Mouse (Mus musculus) midbrain, embryonic 13.5 days (tissue): ENCODE results near the gene Pfdn2. TPM values are rescaled to one million over a fixed set of nuclear protein-coding genes. Genes with fewer than 3 reads are reported as not detected.

ENCODE experiments used
- ATAC-seq: fragments of 200-750 bp; cut with Nextera tagmentation; 2 replicates; pipeline ENCODE4 v1.8.0; 2017; ENCODE audit warnings: mild to moderate bottlenecking, moderate TSS enrichment, moderate library complexity
- H3K27ac ChIP-seq: fragments of 300-500 bp; sonication (generic); 2 replicates; pipeline ENCODE4 v1.5.1; 2015; ENCODE audit warnings: inconsistent platforms, mild to moderate bottlenecking, moderate library complexity
- H3K27me3 ChIP-seq: fragments of 300-500 bp; sonication (generic); 2 replicates; pipeline ENCODE4 v1.6.1; 2015; ENCODE audit warnings: mild to moderate bottlenecking, inconsistent platforms
- H3K36me3 ChIP-seq: fragments of 300-500 bp; sonication (generic); 2 replicates; pipeline ENCODE4 v1.6.1; 2015; ENCODE audit warnings: mild to moderate bottlenecking, inconsistent platforms
- H3K4me1 ChIP-seq: fragments of 300-500 bp; sonication (generic); replicated peaks from 2 replicates; pipeline ENCODE4 v1.6.1; 2015; ENCODE audit warnings: inconsistent platforms
- H3K4me2 ChIP-seq: fragments of 300-500 bp; sonication (generic); replicated peaks from 2 replicates; pipeline ENCODE4 v1.6.1; 2015; ENCODE audit warnings: moderate library complexity, mild to moderate bottlenecking, inconsistent platforms
- H3K4me3 ChIP-seq: fragments of 300-500 bp; sonication (generic); replicated peaks from 2 replicates; pipeline ENCODE4 v1.5.1; 2015; ENCODE audit warnings: mild to moderate bottlenecking, inconsistent platforms
- H3K9ac ChIP-seq: fragments of 300-500 bp; sonication (generic); replicated peaks from 2 replicates; pipeline ENCODE4 v1.6.1; 2015; ENCODE audit warnings: mild to moderate bottlenecking, inconsistent platforms
- H3K9me3 ChIP-seq: fragments of 300-500 bp; sonication (generic); 2 replicates; pipeline ENCODE4 v1.6.1; 2016; ENCODE audit warnings: mild to moderate bottlenecking, inconsistent platforms
- WGBS: fragments of 180-500 bp; shearing (Covaris S2); methylation state at CpG from one replicate; pipeline ENCODE4 v1.1.7; 2015; 5-methylcytosine and 5-hydroxymethylcytosine counted together
- polyA plus RNA-seq: library from polyadenylated mRNA; unstranded; fragments of >200 nt; fragmentation: Nextera tagmentation; extraction: Ambion mirVana; gene quantifications from 2 replicates; pipeline ENCODE4 v1.2.1, GENCODE M21; 2015

Gene Pfdn2
- polyA plus RNA-seq, 1 experiment from 2014 or later, result 166 TPM

DNA sequence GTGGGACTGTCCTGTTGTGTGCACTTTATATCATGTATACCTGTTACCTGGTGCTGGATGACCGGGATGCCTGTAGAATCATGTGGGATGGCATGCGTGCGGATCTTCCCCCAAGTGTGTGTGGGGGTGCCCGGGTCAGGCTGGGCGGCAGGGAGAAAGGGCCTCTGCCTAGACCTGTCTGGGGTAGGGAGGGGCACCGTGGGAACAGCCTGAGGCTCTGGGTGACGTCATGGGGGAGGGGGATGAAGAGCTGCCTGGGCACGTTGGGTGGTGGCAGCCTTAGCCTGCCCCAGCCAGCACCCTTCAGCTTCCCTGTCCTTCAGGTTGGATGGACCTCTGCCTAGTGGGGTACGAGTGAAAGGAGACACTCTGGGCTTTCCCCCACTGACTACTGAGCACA is 38.9 kb downstream of the Pfdn2 start:
- Histone ChIP-seq H3K9ac (no peak overlapping the region), H3K27me3 (peaks cover 25% of the 10 kb centered on the region), H3K4me1 (peaks cover 13% of the 10 kb centered on the region), H3K4me3 (no peak overlapping the region), H3K4me2 (no peak overlapping the region), H3K36me3 (no peaks in the 10 kb centered on the region), H3K9me3 (no peaks in the 10 kb centered on the region), H3K27ac (no peak overlapping the region)
- no peak for ATAC-seq
- WGBS, result 69% methylated on average over 9 of the region's 9 CpGs

DNA sequence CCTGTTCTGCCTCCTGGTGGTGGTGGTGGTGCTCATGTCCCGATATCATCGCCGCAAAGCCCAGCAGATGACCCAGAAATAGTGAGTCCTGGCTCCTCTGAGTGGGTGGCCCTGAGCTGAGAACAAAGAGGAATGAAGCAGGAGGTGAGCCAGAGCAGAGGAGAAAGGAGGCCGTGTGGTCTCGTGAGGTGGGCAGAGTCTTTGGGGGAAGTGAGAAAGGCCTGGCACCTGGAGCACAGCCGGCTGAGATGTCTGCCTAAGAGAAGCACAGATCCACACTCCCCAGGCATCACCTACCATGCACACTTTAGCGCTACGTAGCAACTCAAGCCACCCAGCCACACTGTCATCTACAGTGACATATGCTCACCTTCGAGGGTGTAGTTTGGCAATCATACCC is 39.7 kb downstream of the Pfdn2 start:
- H3K4me2 ChIP-seq, result no peak overlapping the region
- no peak overlapping the region for H3K9ac ChIP-seq
- H3K36me3 ChIP-seq, result no peaks in the 10 kb centered on the region
- WGBS, result 69% methylated on average over 9 of the region's 9 CpGs
- ATAC-seq, result no peak
- H3K4me1 ChIP-seq, result peaks cover 6% of the 10 kb centered on the region; the same call in 1 of the 2 replicates
- peaks cover 22% of the 10 kb centered on the region for H3K27me3 ChIP-seq
- H3K4me3 ChIP-seq, result no peak overlapping the region
- H3K9me3 ChIP-seq, result no peaks in the 10 kb centered on the region
- H3K27ac ChIP-seq, result no peak overlapping the region

DNA sequence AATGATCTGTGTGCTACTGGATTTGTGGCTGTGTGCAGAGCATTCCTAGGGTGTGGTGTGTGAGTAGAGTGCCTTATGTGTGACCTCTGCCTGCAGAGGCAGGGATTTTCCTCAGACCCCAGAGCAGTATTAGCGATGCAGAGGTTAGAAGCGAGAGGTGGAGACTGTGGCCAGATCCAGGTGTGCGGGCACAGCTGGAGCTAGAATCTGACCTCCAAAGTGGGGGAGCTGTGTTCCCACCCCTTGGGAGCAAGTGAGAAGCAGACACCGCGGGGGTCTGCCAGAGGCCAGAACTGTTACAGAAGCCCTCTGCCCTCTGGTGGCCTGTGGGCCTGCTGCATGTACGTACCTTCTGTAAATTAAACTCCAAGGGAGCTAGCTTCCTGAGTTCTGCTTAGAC is 41.6 kb downstream of the Pfdn2 start:
- no peak overlapping the region; the same call in 1 of the 2 replicates for H3K9ac ChIP-seq
- no peaks in the 10 kb centered on the region for H3K9me3 ChIP-seq
- no peak overlapping the region for H3K4me3 ChIP-seq
- no peak overlapping the region for H3K27ac ChIP-seq
- H3K27me3 ChIP-seq, result peaks cover 10% of the 10 kb centered on the region
- ATAC-seq, result 0 out of 2 replicates have a peak, but pooled peaks have one; percentile 19
- no peaks in the 10 kb centered on the region for H3K4me1 ChIP-seq
- no peak overlapping the region for H3K4me2 ChIP-seq
- 20% methylated on average over 6 of the region's 6 CpGs for WGBS
- H3K36me3 ChIP-seq, result no peaks in the 10 kb centered on the region

DNA sequence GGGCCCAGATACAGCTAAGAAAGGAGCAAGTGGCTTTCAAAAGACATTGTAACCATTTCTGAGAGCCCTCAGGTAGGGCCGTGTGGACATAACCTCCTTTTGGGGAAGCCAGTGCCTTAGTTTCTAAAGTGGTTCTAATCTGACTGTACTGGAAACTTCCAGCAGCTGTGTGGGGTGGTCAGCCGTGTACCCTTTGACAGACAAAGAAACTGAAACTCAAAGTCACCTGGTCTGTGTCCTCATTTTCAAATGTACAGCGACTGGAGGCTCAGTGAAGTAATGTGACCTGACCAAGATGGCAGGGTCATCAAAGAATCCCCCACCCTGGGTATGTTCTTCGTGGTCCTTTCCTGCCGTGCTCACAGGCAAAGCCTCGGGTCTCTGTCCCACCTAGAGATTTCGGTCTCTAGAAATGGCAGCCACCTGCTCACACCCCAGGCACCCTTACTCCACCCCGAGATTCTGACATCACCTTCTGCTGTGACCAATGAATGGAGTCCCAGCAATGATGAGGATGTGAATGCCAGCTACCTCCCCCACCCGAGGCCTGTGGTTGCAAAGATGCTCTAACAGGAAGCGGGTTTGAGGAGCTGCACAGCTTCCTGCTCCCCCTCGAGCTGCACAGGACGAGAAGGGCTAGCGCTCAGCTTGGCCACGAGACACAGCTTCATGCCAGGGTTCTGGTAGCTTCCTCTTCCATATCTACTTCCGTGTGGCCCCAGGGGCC is 43.1 kb downstream of the Pfdn2 start, which contains the start of gene Arhgap30:
Gene Arhgap30, plus strand, starts transcription at position 579 of the 727 bp plus-strand sequence.
- H3K4me3 ChIP-seq, result no peak within 1 kb of the TSS
- no peak within 1 kb of the TSS for H3K4me2 ChIP-seq
- H3K27ac ChIP-seq, result no peak within 1 kb of the TSS
- peaks cover 5% of the 10 kb centered on the region; the same call in 1 of the 2 replicates for H3K27me3 ChIP-seq
- no peak for ATAC-seq
- H3K9ac ChIP-seq, result no peak within 1 kb of the TSS
- H3K36me3 ChIP-seq, result no peaks in the 10 kb centered on the region
- no peaks in the 10 kb centered on the region for H3K9me3 ChIP-seq
- WGBS, result 87% methylated on average over 15 of the region's 15 CpGs
- no peaks in the 10 kb centered on the region for H3K4me1 ChIP-seq

GRCm38 (mm10) chr1:171390101-171390500 is 44.6 kb downstream of the Pfdn2 start:
- Histone ChIP-seq H3K27me3 (no peaks in the 10 kb centered on the region), H3K9ac (no peak overlapping the region), H3K4me2 (no peak overlapping the region), H3K9me3 (no peaks in the 10 kb centered on the region), H3K4me1 (no peaks in the 10 kb centered on the region), H3K27ac (no peak overlapping the region), H3K4me3 (no peak overlapping the region), H3K36me3 (no peaks in the 10 kb centered on the region)
- no peak for ATAC-seq
- 82% methylated on average over 4 of the region's 4 CpGs for WGBS

DNA sequence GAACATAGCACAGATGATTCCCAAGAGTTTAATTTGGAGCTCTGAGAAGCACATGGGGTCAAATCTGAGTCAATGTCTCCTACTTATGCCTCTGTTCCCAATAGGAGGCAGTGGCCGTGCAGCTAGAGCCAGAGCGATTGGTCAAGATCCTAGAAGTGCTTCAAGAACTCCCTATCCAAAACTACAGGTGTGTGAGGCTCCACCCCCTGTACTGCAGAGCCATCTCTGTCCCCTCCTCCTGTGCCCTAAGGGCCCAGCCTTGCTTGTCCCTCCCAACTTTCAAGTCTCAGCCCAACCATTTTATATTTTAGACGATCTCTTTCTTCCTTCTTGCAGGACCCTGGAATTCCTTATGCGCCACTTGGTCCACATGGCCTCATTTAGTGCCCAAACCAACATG is 56.4 kb downstream of the Pfdn2 start:
- H3K27ac ChIP-seq, result no peak overlapping the region
- H3K4me3 ChIP-seq, result no peak overlapping the region
- 80% methylated on average over 4 of the region's 4 CpGs for WGBS
- H3K4me2 ChIP-seq, result no peak overlapping the region
- H3K36me3 ChIP-seq, result no peaks in the 10 kb centered on the region
- H3K9me3 ChIP-seq, result no peaks in the 10 kb centered on the region
- 0 out of 2 replicates have a peak, but pooled peaks cover 5% of the 10 kb centered on the region for H3K27me3 ChIP-seq
- no peak for ATAC-seq
- no peaks in the 10 kb centered on the region for H3K4me1 ChIP-seq
- no peak overlapping the region for H3K9ac ChIP-seq

DNA sequence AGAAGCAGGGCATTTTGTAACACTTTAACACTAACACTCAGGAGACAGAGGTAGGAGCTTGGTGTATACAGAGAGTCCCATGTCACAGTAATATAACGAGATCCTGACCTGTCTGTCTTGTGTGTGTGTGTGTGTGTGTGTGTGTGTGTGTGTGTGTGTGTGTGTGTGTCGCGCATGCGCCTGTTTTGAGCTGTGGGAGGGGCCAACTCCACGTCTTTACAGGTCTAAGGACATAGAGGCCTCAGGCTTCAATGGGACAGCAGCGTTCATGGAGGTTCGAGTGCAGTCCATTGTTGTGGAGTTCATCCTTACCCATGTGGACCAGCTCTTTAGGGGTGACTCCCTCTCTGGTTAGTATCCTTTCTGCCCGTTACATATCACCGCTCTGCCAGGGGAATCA is 57.5 kb downstream of the Pfdn2 start:
- ATAC-seq, result no peak
- Histone ChIP-seq H3K9me3 (no peaks in the 10 kb centered on the region), H3K4me1 (no peaks in the 10 kb centered on the region), H3K4me3 (no peak overlapping the region), H3K9ac (no peak overlapping the region), H3K27me3 (peaks cover 14% of the 10 kb centered on the region), H3K4me2 (no peak overlapping the region), H3K36me3 (no peaks in the 10 kb centered on the region), H3K27ac (no peak overlapping the region)
- WGBS, result 85% methylated on average over 6 of the region's 9 CpGs

GRCm38 (mm10) chr1:171407263-171407662 is 61.8 kb downstream of the Pfdn2 start:
- Histone ChIP-seq H3K27ac (no peak overlapping the region), H3K27me3 (peaks cover 27% of the 10 kb centered on the region), H3K9ac (no peak overlapping the region), H3K4me3 (no peak overlapping the region), H3K36me3 (no peaks in the 10 kb centered on the region), H3K4me2 (no peak overlapping the region), H3K9me3 (no peaks in the 10 kb centered on the region), H3K4me1 (no peaks in the 10 kb centered on the region)
- 77% methylated on average over 5 of the region's 5 CpGs for WGBS
- no peak for ATAC-seq

Other genes starting within 250 kb of the Pfdn2 start
- 2.0 and 3.7 TPM in 2 replicates for gene Cfap126, start 231.8 kb upstream of the Pfdn2 start, polyA plus RNA-seq
- gene Sdhc, start 195.1 kb upstream of the Pfdn2 start, polyA plus RNA-seq, result 260 and 273 TPM in 2 replicates
- 0.15 and 0.20 TPM in 2 replicates for gene Mpz, start 195.0 kb upstream of the Pfdn2 start, polyA plus RNA-seq
- 17.0 and 23.0 TPM in 2 replicates for gene Pcp4l1, start 149.4 kb upstream of the Pfdn2 start, polyA plus RNA-seq
- 0.30 and 0.42 TPM in 2 replicates for gene Nr1i3, start 131.7 kb upstream of the Pfdn2 start, polyA plus RNA-seq
- gene Tomm40l, start 123.2 kb upstream of the Pfdn2 start, polyA plus RNA-seq, result 33.5 and 37.9 TPM in 2 replicates
- 2.6 and 5.1 TPM in 2 replicates for gene Apoa2, start 120.6 kb upstream of the Pfdn2 start, polyA plus RNA-seq
- gene Fcer1g, start 111.3 kb upstream of the Pfdn2 start, polyA plus RNA-seq, result 20.2 and 20.8 TPM in 2 replicates
- gene Adamts4, start 95.2 kb upstream of the Pfdn2 start, polyA plus RNA-seq, result 6.5 and 7.4 TPM in 2 replicates
- 231 and 234 TPM in 2 replicates for gene Ndufs2, start 94.3 kb upstream of the Pfdn2 start, polyA plus RNA-seq
- gene B4galt3, start 75.3 kb upstream of the Pfdn2 start, polyA plus RNA-seq, result 99.0 and 99.8 TPM in 2 replicates
- 56.0 and 56.4 TPM in 2 replicates for gene Ppox, start 64.5 kb upstream of the Pfdn2 start, polyA plus RNA-seq
- 112 and 121 TPM in 2 replicates for gene Usp21, start 57.7 kb upstream of the Pfdn2 start, polyA plus RNA-seq
- 112 and 126 TPM in 2 replicates for gene Ufc1, start 50.6 kb upstream of the Pfdn2 start, polyA plus RNA-seq
- gene Dedd, start 16.5 kb upstream of the Pfdn2 start, polyA plus RNA-seq, result 54.3 and 56.9 TPM in 2 replicates
- gene Nit1, start within 50 bp of the Pfdn2 start, polyA plus RNA-seq, result 57.5 and 61.3 TPM in 2 replicates
- gene Klhdc9, start 15.1 kb downstream of the Pfdn2 start, polyA plus RNA-seq, result 4.2 and 4.6 TPM in 2 replicates
- gene Nectin4, start 24.4 kb downstream of the Pfdn2 start, polyA plus RNA-seq, result 0.70 and 0.97 TPM in 2 replicates
- 0.63 TPM in 2 replicates for gene Arhgap30, start 43.3 kb downstream of the Pfdn2 start, polyA plus RNA-seq
- 237 and 239 TPM in 2 replicates for gene Usf1, start 65.6 kb downstream of the Pfdn2 start, polyA plus RNA-seq
- 11.7 and 13.3 TPM in 2 replicates for gene Tstd1, start 73.2 kb downstream of the Pfdn2 start, polyA plus RNA-seq
- 8.3 and 9.7 TPM in 2 replicates for gene F11r, start 91.9 kb downstream of the Pfdn2 start, polyA plus RNA-seq
- 30.1 and 31.2 TPM in 2 replicates for gene Alyref2, start 157.8 kb downstream of the Pfdn2 start, polyA plus RNA-seq
- gene Itln1, start 189.6 kb downstream of the Pfdn2 start, polyA plus RNA-seq, result not detected in 2 replicates
- not detected in 2 replicates for gene Cd244a, start 213.5 kb downstream of the Pfdn2 start, polyA plus RNA-seq